20 mouse cellular contexts compared by ENCODE assay signal in the genomic region with DNA sequence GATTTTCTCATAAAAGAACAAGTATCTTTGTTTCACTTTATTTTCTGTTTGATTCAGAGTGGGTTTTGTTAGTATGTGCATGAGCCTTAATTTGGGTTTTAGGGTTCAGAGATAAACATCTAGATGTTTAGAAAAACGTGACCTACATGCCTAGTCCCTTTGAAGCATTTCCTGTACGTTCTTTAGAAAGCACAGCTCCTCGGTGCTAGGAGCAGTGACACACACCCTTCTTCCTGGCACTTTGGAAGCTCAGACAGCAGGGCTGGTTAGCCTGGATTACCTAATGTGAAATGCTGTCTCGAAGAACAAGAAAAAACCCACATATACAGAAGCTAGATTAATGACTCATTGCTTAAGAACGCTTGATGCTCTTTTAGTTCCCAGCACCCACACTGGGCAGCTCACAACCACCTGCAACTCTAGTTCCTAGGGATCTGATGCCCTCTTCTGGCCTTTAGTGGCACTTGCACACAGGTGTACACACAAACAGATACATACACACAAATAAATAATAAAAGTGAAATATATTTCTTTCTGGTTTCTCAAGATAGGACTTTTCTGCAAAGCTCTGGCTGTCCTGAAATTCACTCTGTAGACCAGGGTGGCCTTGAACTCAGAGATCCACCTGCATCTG. TPM values are rescaled to one million over a fixed set of nuclear protein-coding genes. Genes with fewer than 3 reads are reported as not detected.
DNase-seq lines count a peak whose midpoint lies in the region; ATAC-seq and TF ChIP-seq lines count a peak whose summit lies in the region.
"Had no signal": no experiment of that assay in that cellular context is flagged by ENCODE, and none has a peak within 500 bp of the region (broad histone marks: within the 10 kb centered on the region; RNA-seq: fewer than 3 reads in every experiment).

No protein-coding gene starts in this region.

- H3K4me3 ChIP-seq in lung, postnatal 0 days (ENCODE audit: low read depth, low read length) = no peak overlapping the region
- no peak overlapping the region for H3K4me3 ChIP-seq in lung, adult 2 months (replicated peaks; ENCODE audit: extremely low read depth, low read depth, low read length)
- H3K4me3 ChIP-seq: embryonic facial prominence, embryonic 10.5 days; forebrain, embryonic 13.5 days; hindbrain, embryonic 10.5 days; limb, embryonic 12.5 days; liver, embryonic 15.5 days; midbrain, embryonic 12.5 days; myocyte had no signal

- no peak overlapping the region for H3K4me2 ChIP-seq in lung, postnatal 0 days (replicated peaks; ENCODE audit: low read depth, low read length)
- H3K4me2 ChIP-seq: forebrain, embryonic 13.5 days; limb, embryonic 12.5 days; liver, embryonic 15.5 days; midbrain, embryonic 12.5 days had no signal

- ATAC-seq in lung, postnatal 0 days = no peak
- ATAC-seq: forebrain, embryonic 13.5 days had no signal

- TF ChIP-seq CTCF in lung, postnatal 0 days (IDR thresholded peaks at IDR 0.05) = 0 out of 2 replicates have a peak, but pooled peaks have one; percentile 7
- TF ChIP-seq CTCF in lung, adult 2 months (IDR thresholded peaks at IDR 0.05; ENCODE audit: insufficient read depth, low read length) = no peak

- intact Hi-C loops in heart, postnatal 36 days (cut with DNase I) = loop anchor here (2.0 kb wide), 1 partner anchor 33 kb away; the partner anchor contains the start of gene Ubl5

- no peaks in the 10 kb centered on the region for H3K4me1 ChIP-seq in lung, postnatal 0 days (ENCODE audit: insufficient read depth, low read depth, low read length)
- H3K4me1 ChIP-seq in lung, adult 2 months (ENCODE audit: control insufficient read depth, insufficient read depth, low read length) = no peaks in the 10 kb centered on the region

- no peaks in the 10 kb centered on the region for H3K27me3 ChIP-seq in lung, postnatal 0 days (replicated peaks; ENCODE audit: insufficient read depth, low read length)
- H3K27me3 ChIP-seq: forebrain, embryonic 13.5 days; limb, embryonic 12.5 days; liver, embryonic 15.5 days; midbrain, embryonic 12.5 days had no signal

- H3K9ac ChIP-seq in lung, postnatal 0 days (replicated peaks; ENCODE audit: low read depth) = no peak overlapping the region
- H3K9ac ChIP-seq: forebrain, embryonic 13.5 days; limb, embryonic 12.5 days; liver, embryonic 15.5 days; midbrain, embryonic 12.5 days had no signal

- no peak for TF ChIP-seq EP300 in lung, postnatal 0 days (IDR thresholded peaks at IDR 0.05)

- peak; percentile 46 for DNase-seq in heart, adult 11 months
- no peak for DNase-seq in heart, postnatal 36 days
- no peak for DNase-seq in lung, postnatal 0 days (ENCODE audit: low spot score)
- DNase-seq in lung, adult 2 months = no peak
- peak; percentile 35 for DNase-seq in induced T-regulatory cell, adult 2 months (ENCODE audit: low read depth)
- peak; percentile 22 to 41 for DNase-seq in thymus, postnatal 36 days
- DNase-seq in urinary bladder, postnatal 36 days (ENCODE audit: low spot score in 2 of 2) = no peak
- no peak for DNase-seq in right cerebral cortex, postnatal 10 days (ENCODE audit: low spot score in 2 of 2)
- DNase-seq: adrenal gland, postnatal 10 days; cerebellum, adult 11 months; cerebellum, postnatal 25 days; kidney, postnatal 10 days; lung, postnatal 4 days had no signal

- TF ChIP-seq POLR2A in lung, adult 2 months (IDR thresholded peaks at IDR 0.05; ENCODE audit: borderline replicate concordance, extremely low read depth, low read depth, low read length) = no peak

- no peaks in the 10 kb centered on the region for H3K36me3 ChIP-seq in lung, postnatal 0 days (ENCODE audit: insufficient read depth, low read length)

- no peak overlapping the region for H3K27ac ChIP-seq in lung, postnatal 0 days (ENCODE audit: low read length)
- H3K27ac ChIP-seq: embryonic facial prominence, embryonic 10.5 days; forebrain, embryonic 13.5 days; hindbrain, embryonic 10.5 days; limb, embryonic 12.5 days; liver, embryonic 15.5 days; midbrain, embryonic 12.5 days had no signal

- no peaks in the 10 kb centered on the region; the same call in 1 of the 2 replicates for H3K9me3 ChIP-seq in lung, postnatal 0 days (ENCODE audit: low read length)
- H3K9me3 ChIP-seq: liver, embryonic 15.5 days; midbrain, embryonic 12.5 days had no signal

- 78% methylated on average over 5 of the region's 5 CpGs for WGBS in lung, postnatal 0 days
- 73% methylated on average over 5 of the region's 5 CpGs for WGBS in lung, adult 2 months

RNA-seq across cellular contexts. Expression of gene Zfp846, which starts 28.9 kb away (rescaled TPM):
- total RNA-seq in heart, postnatal 36 days (2021) = 1 to 10 TPM; 5.7 to 7.0 TPM
- 10.9 and 12.2 TPM in 2 replicates for polyA plus RNA-seq in lung, postnatal 0 days (2015; fragmentation: Nextera tagmentation; extraction: Ambion mirVana)
- 1.7 and 2.6 TPM in 2 replicates for polyA plus RNA-seq in lung, adult 2 months (2012; rRNA removed)

RNA-seq across cellular contexts. Expression of gene Ubl5, which starts 32.7 kb away (rescaled TPM):
- total RNA-seq in heart, postnatal 36 days (2021) = 100 to 1,000 TPM; 219 to 255 TPM
- polyA plus RNA-seq in lung, postnatal 0 days (2015; fragmentation: Nextera tagmentation; extraction: Ambion mirVana) = 394 and 396 TPM in 2 replicates
- 172 and 176 TPM in 2 replicates for polyA plus RNA-seq in lung, adult 2 months (2012; rRNA removed)

RNA-seq across cellular contexts. Expression of gene Fbxl12, which starts 34.6 kb away (rescaled TPM):
- total RNA-seq in heart, postnatal 36 days (2021) = 10 to 100 TPM; 10.1 to 10.2 TPM
- 18.2 and 19.2 TPM in 2 replicates for polyA plus RNA-seq in lung, postnatal 0 days (2015; fragmentation: Nextera tagmentation; extraction: Ambion mirVana)
- 55.6 and 59.7 TPM in 2 replicates for polyA plus RNA-seq in lung, adult 2 months (2012; rRNA removed)

RNA-seq across cellular contexts. Expression of gene Pin1, which starts 41.9 kb away (rescaled TPM):
- 10 to 100 TPM; 17.5 to 19.0 TPM for total RNA-seq in heart, postnatal 36 days (2021)
- polyA plus RNA-seq in lung, postnatal 0 days (2015; fragmentation: Nextera tagmentation; extraction: Ambion mirVana) = 30.1 and 32.9 TPM in 2 replicates
- polyA plus RNA-seq in lung, adult 2 months (2012; rRNA removed) = 14.8 and 17.9 TPM in 2 replicates

Comparison
In these comparisons a context has a peak if more than half of its experiments do, and no peak if none do; other contexts are left out.
1. DNase-seq: peak in heart, adult 11 months (single experiment), induced T-regulatory cell, adult 2 months (single experiment) and thymus, postnatal 36 days (2 of 2); none in heart, postnatal 36 days (0 of 2), lung, postnatal 0 days (single experiment), lung, adult 2 months (single experiment), urinary bladder, postnatal 36 days (0 of 2) and right cerebral cortex, postnatal 10 days (0 of 2).